10 mouse cellular contexts compared by ENCODE assay signal in the genomic region with DNA sequence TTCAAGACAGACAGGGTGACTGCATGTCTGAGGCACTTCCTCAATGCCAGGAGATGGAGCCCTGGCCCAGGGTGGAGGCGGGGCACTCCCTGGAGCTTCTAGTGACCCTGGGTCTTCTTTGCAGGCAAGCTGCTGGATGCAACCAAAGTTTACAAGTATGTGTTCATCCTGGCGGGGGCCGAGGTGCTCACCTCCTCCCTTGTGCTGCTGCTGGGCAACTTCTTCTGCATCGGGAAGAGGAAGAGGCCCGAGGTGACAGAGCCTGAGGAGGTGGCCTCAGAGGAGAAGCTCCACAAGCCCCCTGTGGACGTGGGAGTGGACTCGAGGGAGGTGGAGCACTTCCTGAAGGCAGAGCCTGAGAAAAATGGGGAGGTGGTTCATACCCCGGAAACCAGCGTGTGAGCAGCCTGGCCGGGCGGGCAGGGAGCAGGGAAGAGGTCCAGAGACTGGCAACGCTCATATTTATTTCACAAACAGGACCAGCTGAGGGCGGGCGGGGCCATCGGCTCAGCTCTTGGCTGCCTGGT. TPM values are rescaled to one million over a fixed set of nuclear protein-coding genes. Genes with fewer than 3 reads are reported as not detected.
DNase-seq lines count a peak whose midpoint lies in the region; ATAC-seq and TF ChIP-seq lines count a peak whose summit lies in the region.
"Had no signal": no experiment of that assay in that cellular context is flagged by ENCODE, and none has a peak within 500 bp of the region (broad histone marks: within the 10 kb centered on the region; RNA-seq: fewer than 3 reads in every experiment).

No protein-coding gene starts in this region.

- no peaks in the 10 kb centered on the region for H3K9me3 ChIP-seq in lung, embryonic 15.5 days
- H3K9me3 ChIP-seq in hindbrain, embryonic 11.5 days (ENCODE audit: control insufficient read depth, low read length), result no peaks in the 10 kb centered on the region

- 34% methylated on average over 15 of the region's 15 CpGs for WGBS in heart, adult 2 months
- 58% methylated on average over 15 of the region's 15 CpGs for WGBS in lung, embryonic 15.5 days
- WGBS in hindbrain, embryonic 11.5 days, result 75% methylated on average over 15 of the region's 15 CpGs

- no peaks in the 10 kb centered on the region for H3K36me3 ChIP-seq in heart, adult 2 months (ENCODE audit: control insufficient read depth, insufficient read depth, low read length)
- peaks cover 45% of the 10 kb centered on the region for H3K36me3 ChIP-seq in lung, embryonic 15.5 days
- peaks cover 5% of the 10 kb centered on the region; the same call in 1 of the 2 replicates for H3K36me3 ChIP-seq in hindbrain, embryonic 11.5 days (ENCODE audit: control insufficient read depth, insufficient read depth, low read length)

- peak; percentile 47 to 48 for DNase-seq in heart, adult 2 months
- no peak for DNase-seq in heart, adult 9 months (ENCODE audit: low spot score in 2 of 2)
- peak; percentile 21 for DNase-seq in urinary bladder, postnatal 14 days (ENCODE audit: low spot score)
- no peak for DNase-seq in urinary bladder, postnatal 10 days (ENCODE audit: low spot score)
- no peak for DNase-seq in thymus, postnatal 0 days (ENCODE audit: low spot score)
- DNase-seq in hindbrain, embryonic 11.5 days (ENCODE audit: low spot score), result no peak
- no peak for DNase-seq in retina, embryonic 14.5 days (ENCODE audit: low spot score)
- DNase-seq: cerebellum, adult 11 months had no signal

- H3K27me3 ChIP-seq in heart, adult 2 months (ENCODE audit: control insufficient read depth, insufficient read depth, low read length), result no peaks in the 10 kb centered on the region
- H3K27me3 ChIP-seq in lung, embryonic 15.5 days, result no peaks in the 10 kb centered on the region
- no peaks in the 10 kb centered on the region for H3K27me3 ChIP-seq in hindbrain, embryonic 11.5 days (ENCODE audit: control insufficient read depth, insufficient read depth, low read length)

- no peak for TF ChIP-seq EP300 in heart, adult 2 months (IDR thresholded peaks at IDR 0.05; ENCODE audit: insufficient read depth, low read depth, low read length)

- H3K4me1 ChIP-seq in heart, adult 2 months (ENCODE audit: control insufficient read depth, insufficient read depth, low read length), result peaks cover 3% of the 10 kb centered on the region
- H3K4me1 ChIP-seq in lung, embryonic 15.5 days, result peaks cover 20% of the 10 kb centered on the region
- no peaks in the 10 kb centered on the region for H3K4me1 ChIP-seq in hindbrain, embryonic 11.5 days (replicated peaks; ENCODE audit: control insufficient read depth, insufficient read depth, low read length)

- no peak overlapping the region for H3K4me3 ChIP-seq in heart, adult 2 months
- H3K4me3 ChIP-seq in lung, embryonic 15.5 days, result no peak overlapping the region
- no peak overlapping the region for H3K4me3 ChIP-seq in hindbrain, embryonic 11.5 days (ENCODE audit: low read depth, low read length)

- H3K79me2 ChIP-seq in heart, adult 2 months (replicated peaks; ENCODE audit: control insufficient read depth, insufficient read depth, low read length), result no peaks in the 10 kb centered on the region

- ATAC-seq in lung, embryonic 15.5 days (ENCODE audit: borderline replicate concordance, extremely low read depth, low FRiP score, low TSS enrichment), result no peak
- ATAC-seq in hindbrain, embryonic 11.5 days (ENCODE audit: low FRiP score), result no peak

- TF ChIP-seq POLR2A in heart, adult 2 months (IDR thresholded peaks at IDR 0.05; ENCODE audit: insufficient read depth, low read depth, low read length), result no peak

- intact Hi-C loops in heart, adult 2 months (cut with DNase I), result no loop called here

- H3K4me2 ChIP-seq in lung, embryonic 15.5 days, result no peak overlapping the region
- no peak overlapping the region for H3K4me2 ChIP-seq in hindbrain, embryonic 11.5 days (replicated peaks; ENCODE audit: low read depth, low read length)
- H3K4me2 ChIP-seq: hindbrain, embryonic 14.5 days had no signal

- peak overlapping the region; percentile 31 for H3K27ac ChIP-seq in heart, adult 2 months
- 0 out of 2 replicates have a peak overlapping the region, but pooled peaks have one; percentile 24 for H3K27ac ChIP-seq in lung, embryonic 15.5 days
- H3K27ac ChIP-seq in hindbrain, embryonic 11.5 days (ENCODE audit: low read depth, low read length), result no peak overlapping the region
- H3K27ac ChIP-seq: hindbrain, embryonic 14.5 days had no signal

- no peak overlapping the region for H3K9ac ChIP-seq in heart, adult 2 months (ENCODE audit: low read depth, low read length)
- H3K9ac ChIP-seq in lung, embryonic 15.5 days, result no peak overlapping the region
- no peak overlapping the region for H3K9ac ChIP-seq in hindbrain, embryonic 11.5 days (ENCODE audit: low read depth, low read length)
- H3K9ac ChIP-seq: hindbrain, embryonic 14.5 days had no signal

- TF ChIP-seq CTCF in heart, adult 2 months (IDR thresholded peaks at IDR 0.05), result no peak

RNA-seq across cellular contexts. Expression of a gene that starts 9.5 kb away (rescaled TPM):
- 1 to 10 TPM; 1.2 to 1.3 TPM for total RNA-seq in heart, adult 2 months (2021)
- polyA plus RNA-seq in heart, adult 2 months (2012; rRNA removed), result 4.0 and 4.2 TPM in 2 replicates
- 67.1 and 73.0 TPM in 2 replicates for polyA plus RNA-seq in lung, embryonic 15.5 days (2015; fragmentation: Nextera tagmentation; extraction: Ambion mirVana)
- polyA plus RNA-seq in thymus, postnatal 0 days (2015; fragmentation: Nextera tagmentation; extraction: Ambion mirVana), result 5.2 and 5.5 TPM in 2 replicates
- 25.8 and 32.0 TPM in 2 replicates for polyA plus RNA-seq in hindbrain, embryonic 11.5 days (2014; fragmentation: Nextera tagmentation; extraction: Ambion mirVana)

RNA-seq across cellular contexts. Expression of a gene that starts 25.1 kb away (rescaled TPM):
- total RNA-seq in heart, adult 2 months (2021), result 1 to 10 TPM in 1 of 2 experiments, under 1 TPM in 1; 0.86 to 1.1 TPM
- polyA plus RNA-seq in heart, adult 2 months (2012; rRNA removed), result 0.61 and 1.3 TPM in 2 replicates
- 6.6 and 6.8 TPM in 2 replicates for polyA plus RNA-seq in lung, embryonic 15.5 days (2015; fragmentation: Nextera tagmentation; extraction: Ambion mirVana)
- 1.9 and 2.2 TPM in 2 replicates for polyA plus RNA-seq in thymus, postnatal 0 days (2015; fragmentation: Nextera tagmentation; extraction: Ambion mirVana)
- 3.9 and 4.7 TPM in 2 replicates for polyA plus RNA-seq in hindbrain, embryonic 11.5 days (2014; fragmentation: Nextera tagmentation; extraction: Ambion mirVana)

RNA-seq across cellular contexts. Expression of a gene that starts 33.3 kb away (rescaled TPM):
- total RNA-seq in heart, adult 2 months (2021), result 10 to 100 TPM; 48.7 to 55.9 TPM
- polyA plus RNA-seq in heart, adult 2 months (2012; rRNA removed), result 33.9 and 45.6 TPM in 2 replicates
- 132 and 133 TPM in 2 replicates for polyA plus RNA-seq in lung, embryonic 15.5 days (2015; fragmentation: Nextera tagmentation; extraction: Ambion mirVana)
- 77.6 and 85.8 TPM in 2 replicates for polyA plus RNA-seq in thymus, postnatal 0 days (2015; fragmentation: Nextera tagmentation; extraction: Ambion mirVana)
- polyA plus RNA-seq in hindbrain, embryonic 11.5 days (2014; fragmentation: Nextera tagmentation; extraction: Ambion mirVana), result 58.4 and 71.3 TPM in 2 replicates

Comparison
In these comparisons a context has a peak if more than half of its experiments do, and no peak if none do; other contexts are left out.
1. DNase-seq: peak in heart, adult 2 months (2 of 2) and urinary bladder, postnatal 14 days (single experiment); none in heart, adult 9 months (0 of 2), urinary bladder, postnatal 10 days (single experiment), thymus, postnatal 0 days (single experiment), hindbrain, embryonic 11.5 days (single experiment) and retina, embryonic 14.5 days (single experiment).